Mouse (Mus musculus) embryonic fibroblast, embryonic 13.5 days (primary cell): ENCODE measurements at regions not wholly inside any gene's neighbourhood (a gene's known extent, or its start where the extent isn't known, plus 50 kb on each side); places are given as distances from the start of the nearest gene placed in this dataset.

Experiments
- CTCF ChIP-seq: IDR thresholded peaks from 2 replicates; pipeline ENCODE4 v1.5.1; 2011; ENCODE audit warnings: mild to moderate bottlenecking, control low read depth, low read length, moderate library complexity, borderline replicate concordance; ENCODE audit not compliant: insufficient read depth
- POLR2A ChIP-seq: IDR thresholded peaks from 2 replicates; pipeline ENCODE4 v1.6.1; 2011; ENCODE audit warnings: low read depth, mild to moderate bottlenecking, control low read depth, low read length, moderate library complexity

GRCm38 (mm10) chr12:51000281-51001075 lies 347.4 kb upstream of the G2e3 start:
- no peak for TF ChIP-seq CTCF
- TF ChIP-seq POLR2A: no peak
